Mouse (Mus musculus) liver, postnatal 0 days (tissue): Measurements from ENCODE around the gene Krt33a. TPM values are rescaled to one million over a fixed set of nuclear protein-coding genes. Genes with fewer than 3 reads are reported as not detected.

ENCODE experiments used
- ATAC-seq: fragments of 200-750 bp; cut with Nextera tagmentation; 2 replicates; pipeline ENCODE4 v1.8.0; 2017; ENCODE audit warnings: mild to moderate bottlenecking, moderate library complexity
- DNase-seq: peaks from one replicate; pipeline ENCODE4 v3.0.0-alpha.2; 2016
- H3K27ac ChIP-seq: fragments of 300-500 bp; sonication (generic); 2 replicates; pipeline ENCODE4 v1.5.1; 2014; ENCODE audit warnings: antibody characterized with exemption, moderate library complexity, mild to moderate bottlenecking, low read depth
- H3K27me3 ChIP-seq: fragments of 300-500 bp; sonication (generic); 2 replicates; pipeline ENCODE4 v1.6.1; 2014; ENCODE audit warnings: low read length, control low read depth, mixed read lengths; ENCODE audit not compliant: insufficient read depth
- H3K36me3 ChIP-seq: fragments of 300-500 bp; sonication (generic); replicated peaks from 2 replicates; pipeline ENCODE4 v1.6.1; 2014; ENCODE audit warnings: mild to moderate bottlenecking, control low read depth, low read length, moderate library complexity, mixed read lengths; ENCODE audit not compliant: insufficient read depth
- H3K4me1 ChIP-seq: fragments of 300-500 bp; sonication (generic); 2 replicates; pipeline ENCODE4 v1.6.1; 2014; ENCODE audit warnings: antibody characterized with exemption, mild to moderate bottlenecking, control low read depth; ENCODE audit not compliant: insufficient read depth
- H3K4me2 ChIP-seq: fragments of 300-500 bp; sonication (generic); 2 replicates; pipeline ENCODE4 v1.6.1; 2014; ENCODE audit warnings: low read depth, mild to moderate bottlenecking, low read length, moderate library complexity, mixed read lengths
- H3K4me3 ChIP-seq: fragments of 300-500 bp; sonication (generic); 2 replicates; pipeline ENCODE4 v1.5.1; 2014; ENCODE audit warnings: low read depth, low read length
- H3K9ac ChIP-seq: fragments of 300-500 bp; sonication (generic); replicated peaks from 2 replicates; pipeline ENCODE4 v1.6.1; 2014; ENCODE audit warnings: mild to moderate bottlenecking, moderate library complexity
- H3K9me3 ChIP-seq: fragments of 300-500 bp; sonication (generic); 2 replicates; pipeline ENCODE4 v1.6.1; 2016; ENCODE audit warnings: mild to moderate bottlenecking, control low read depth, low read length, mixed read lengths
- CTCF ChIP-seq: sonication (generic); IDR thresholded peaks from 2 replicates; pipeline ENCODE4 v1.5.1; 2016; ENCODE audit warnings: antibody characterized with exemption, low read depth
- EP300 ChIP-seq: IDR thresholded peaks from 2 replicates; pipeline ENCODE4 v1.6.1; 2016; ENCODE audit warnings: antibody characterized with exemption, low read depth, mild to moderate bottlenecking
- WGBS: fragments of 180-500 bp; shearing (Covaris S2); extraction: QIAGEN DNeasy Blood & Tissue Kit; methylation state at CpG from one replicate; pipeline ENCODE4 v1.1.7; 2014; ENCODE audit not compliant: insufficient replicate concordance; 5-methylcytosine and 5-hydroxymethylcytosine counted together
- polyA plus RNA-seq: library from polyadenylated mRNA; unstranded; fragments of >200 nt; fragmentation: Nextera tagmentation; extraction: Ambion mirVana; gene quantifications from 2 replicates; pipeline ENCODE4 v1.2.1, GENCODE M21; 2015

Krt33a gene
- polyA plus RNA-seq, 1 experiment from 2014 or later = not detected

DNA sequence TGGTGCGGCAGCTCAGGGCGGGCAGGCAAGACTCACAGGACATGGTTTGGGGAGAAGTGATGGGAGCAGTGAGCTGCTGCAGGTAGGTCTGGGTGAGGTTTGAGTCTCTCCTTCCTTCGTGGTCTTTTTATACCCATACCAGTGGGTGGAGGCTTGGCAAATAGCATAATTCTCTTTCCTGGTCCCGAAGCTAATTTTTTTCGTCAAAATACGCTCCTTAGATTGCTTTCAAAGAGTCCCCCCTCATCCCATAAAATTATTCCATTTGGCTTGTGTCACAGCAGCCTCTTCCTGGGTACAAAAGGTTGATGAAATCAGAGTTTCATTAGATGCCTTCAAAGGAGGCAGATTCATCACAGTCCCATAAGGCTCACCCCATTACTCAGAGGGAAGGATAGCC is 25.4 kb upstream of the Krt33a start, which contains the start of gene Krt34:
TSS of gene Krt34 (minus strand) at position 101 of the 400 bp plus-strand sequence.
- H3K4me3 ChIP-seq = no peak within 1 kb of the TSS
- H3K27me3 ChIP-seq = no peaks in the 10 kb centered on the region
- no peaks in the 10 kb centered on the region for H3K36me3 ChIP-seq
- ATAC-seq = no peak
- 76% methylated on average over 6 of the region's 6 CpGs for WGBS
- no peaks in the 10 kb centered on the region for H3K4me1 ChIP-seq
- TF ChIP-seq EP300 = no peak
- no peak for TF ChIP-seq CTCF
- H3K4me2 ChIP-seq = no peak within 1 kb of the TSS
- no peak within 1 kb of the TSS for H3K27ac ChIP-seq
- no peak within 1 kb of the TSS for H3K9ac ChIP-seq
- DNase-seq = no peak
- H3K9me3 ChIP-seq = no peaks in the 10 kb centered on the region

DNA sequence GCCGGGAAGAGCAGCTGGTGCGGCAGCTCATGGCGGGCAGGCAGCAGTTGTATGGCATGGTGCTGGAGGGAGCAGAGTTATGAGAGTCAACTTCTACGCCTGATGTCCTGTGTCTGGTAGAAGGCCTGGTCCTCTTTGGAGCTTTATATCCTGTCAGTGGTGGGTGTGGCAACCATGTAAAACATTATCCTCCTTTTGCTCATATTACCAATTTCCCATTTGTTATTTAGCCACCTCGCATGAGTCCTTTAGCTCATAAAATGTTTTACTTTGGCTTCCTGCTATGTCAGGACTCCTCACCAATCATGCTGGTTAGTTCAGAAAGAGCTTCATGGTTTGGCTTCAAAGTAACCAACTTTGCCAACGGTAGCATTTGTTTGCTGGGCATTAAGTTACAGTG is 13.8 kb upstream of the Krt33a start, which contains the start of gene Krt33b:
TSS of gene Krt33b (minus strand) at position 101 of the 400 bp plus-strand sequence.
- 80% methylated on average over 6 of the region's 6 CpGs for WGBS
- no peak for ATAC-seq
- no peaks in the 10 kb centered on the region for H3K27me3 ChIP-seq

DNA sequence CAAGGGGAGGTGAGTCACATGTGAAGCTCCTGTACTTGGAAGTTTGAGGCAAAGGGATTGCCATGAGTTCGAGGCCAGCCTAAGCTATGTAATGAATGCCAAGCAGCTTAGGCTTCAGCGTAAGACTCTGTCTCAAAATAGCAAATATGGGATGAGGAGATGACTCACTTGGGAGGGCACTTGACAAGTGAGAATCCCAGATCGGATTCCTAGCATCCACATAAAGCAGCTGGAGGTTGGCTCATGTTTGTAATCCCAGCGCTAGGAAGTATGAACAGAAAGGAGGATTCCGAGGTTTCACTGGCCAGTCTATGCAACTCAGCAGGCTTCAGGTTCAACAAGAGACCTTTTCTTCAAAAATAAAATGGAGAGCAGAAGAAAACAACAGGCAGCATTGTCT is 5.4 kb upstream of the Krt33a start:
- H3K27ac ChIP-seq = no peak overlapping the region
- H3K9ac ChIP-seq = no peak overlapping the region
- H3K27me3 ChIP-seq = no peaks in the 10 kb centered on the region
- no peaks in the 10 kb centered on the region for H3K9me3 ChIP-seq
- H3K4me3 ChIP-seq = no peak overlapping the region
- DNase-seq (no peak), ATAC-seq (no peak)
- no peaks in the 10 kb centered on the region for H3K4me1 ChIP-seq
- no peaks in the 10 kb centered on the region for H3K36me3 ChIP-seq
- TF ChIP-seq EP300 = no peak
- TF ChIP-seq CTCF = no peak
- 63% methylated on average over 5 of the region's 5 CpGs for WGBS
- H3K4me2 ChIP-seq = no peak overlapping the region

More for the DNA sequence above, 13.8 kb upstream of the Krt33a start, which contains the start of gene Krt33b:
- Histone ChIP-seq H3K36me3 (no peaks in the 10 kb centered on the region), H3K27ac (no peak within 1 kb of the TSS), H3K4me3 (no peak within 1 kb of the TSS), H3K9me3 (no peaks in the 10 kb centered on the region), H3K4me2 (no peak within 1 kb of the TSS), H3K9ac (no peak within 1 kb of the TSS), H3K4me1 (no peaks in the 10 kb centered on the region)
- no peak for DNase-seq
- TF ChIP-seq CTCF (no peak), EP300 (no peak)

DNA sequence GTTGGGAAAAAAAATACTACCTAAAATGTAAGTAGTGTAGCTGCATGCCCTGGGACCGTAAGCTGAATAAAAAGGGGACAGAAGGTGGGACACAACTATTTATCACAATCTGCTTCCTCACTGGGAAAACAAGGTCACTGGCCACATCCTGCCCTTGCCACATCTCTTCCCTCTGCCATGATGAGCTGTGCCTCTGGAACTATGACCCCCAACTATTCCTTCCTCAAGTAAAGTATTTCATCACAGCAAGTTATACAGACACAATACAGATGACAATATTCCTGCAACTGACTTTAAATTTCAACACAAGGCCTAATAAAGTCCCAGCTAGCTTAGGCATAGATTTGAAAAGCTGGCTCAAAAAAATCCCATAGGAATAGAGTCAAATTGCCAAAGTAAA is 3.5 kb upstream of the Krt33a start:
- TF ChIP-seq EP300 (no peak), CTCF (no peak)
- no peaks in the 10 kb centered on the region for H3K4me1 ChIP-seq
- no peaks in the 10 kb centered on the region for H3K36me3 ChIP-seq
- no peak overlapping the region for H3K27ac ChIP-seq
- no peak overlapping the region for H3K4me3 ChIP-seq
- no peak overlapping the region for H3K9ac ChIP-seq
- H3K9me3 ChIP-seq = no peaks in the 10 kb centered on the region
- H3K4me2 ChIP-seq = no peak overlapping the region
- DNase-seq (no peak), ATAC-seq (no peak)
- H3K27me3 ChIP-seq = no peaks in the 10 kb centered on the region
- WGBS = 68% methylated on average over 1 of the region's 1 CpGs

DNA sequence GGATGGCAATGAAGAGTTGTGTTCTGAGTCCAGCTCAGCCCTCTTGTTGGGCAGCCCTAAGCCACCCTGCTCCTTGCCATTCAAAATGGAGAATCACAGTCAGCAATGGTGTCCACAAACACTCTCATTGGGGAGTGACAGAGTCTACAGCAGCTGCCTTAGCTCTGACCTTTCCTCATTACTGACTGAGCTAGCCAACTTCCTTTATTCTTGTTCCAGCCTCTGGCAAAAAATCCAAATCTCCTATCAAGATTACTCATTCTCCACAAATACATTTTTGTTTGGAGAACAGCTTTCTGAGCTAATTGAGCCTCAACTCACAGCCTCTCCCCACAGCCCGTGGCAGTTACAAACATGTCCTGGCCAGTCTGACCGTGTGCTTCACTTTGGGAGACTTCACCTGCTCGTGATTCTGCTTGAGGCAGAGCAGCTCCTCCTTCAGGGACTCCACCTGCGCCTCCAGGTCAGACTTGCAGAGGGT is 2.3 kb downstream of the Krt33a start:
- H3K27ac ChIP-seq = no peak overlapping the region
- H3K27me3 ChIP-seq = no peaks in the 10 kb centered on the region
- H3K36me3 ChIP-seq = no peaks in the 10 kb centered on the region
- H3K9ac ChIP-seq = no peak overlapping the region
- no peak overlapping the region for H3K4me2 ChIP-seq
- no peaks in the 10 kb centered on the region for H3K4me1 ChIP-seq
- TF ChIP-seq CTCF = no peak
- TF ChIP-seq EP300 = no peak
- ATAC-seq (no peak), DNase-seq (no peak)
- WGBS = 49% methylated on average over 4 of the region's 4 CpGs
- H3K4me3 ChIP-seq = no peak overlapping the region
- no peaks in the 10 kb centered on the region for H3K9me3 ChIP-seq

DNA sequence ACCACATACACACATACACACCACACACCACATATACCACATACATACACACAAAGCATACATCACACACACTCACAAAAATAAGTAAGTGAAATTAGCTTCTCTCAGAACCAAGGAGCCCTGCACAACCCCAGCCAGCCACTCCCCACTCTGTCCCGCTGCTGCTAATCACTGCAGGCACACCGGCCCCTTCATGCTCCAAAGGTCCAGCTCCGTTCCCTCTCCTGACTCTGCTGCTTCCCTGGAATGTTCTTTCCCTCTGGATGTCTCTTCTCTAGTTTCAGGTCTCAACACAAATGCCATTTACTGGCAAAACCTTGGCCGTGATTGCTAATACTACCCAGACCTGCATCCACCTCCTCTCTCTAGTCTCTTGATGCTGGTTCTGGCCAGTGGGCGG is 5.3 kb downstream of the Krt33a start:
- DNase-seq (no peak), ATAC-seq (no peak)
- Histone ChIP-seq H3K36me3 (no peaks in the 10 kb centered on the region), H3K9ac (no peak overlapping the region), H3K4me1 (no peaks in the 10 kb centered on the region), H3K4me3 (no peak overlapping the region), H3K9me3 (no peaks in the 10 kb centered on the region), H3K27me3 (no peaks in the 10 kb centered on the region), H3K27ac (no peak overlapping the region), H3K4me2 (no peak overlapping the region)
- WGBS = 74% methylated on average over 5 of the region's 5 CpGs
- TF ChIP-seq CTCF (no peak), EP300 (no peak)

DNA sequence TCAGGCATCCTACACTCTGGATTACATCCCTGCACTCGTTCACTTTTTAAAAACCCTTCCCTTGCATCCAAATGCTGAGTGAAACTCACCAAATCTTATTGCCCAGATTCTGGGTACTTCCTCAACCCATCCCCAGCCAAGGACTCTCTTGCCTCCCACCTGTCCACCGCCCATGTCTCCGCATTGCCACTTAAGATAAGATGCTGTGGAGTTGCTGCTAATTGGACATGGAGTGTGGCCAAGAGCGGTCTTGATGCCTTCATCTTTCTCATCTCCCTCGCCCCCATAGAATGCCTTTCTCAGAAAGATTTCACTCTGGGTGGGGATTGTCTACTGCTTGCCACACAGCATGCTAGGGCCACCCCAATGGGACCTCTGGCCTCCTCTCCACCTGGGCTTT is 7.7 kb downstream of the Krt33a start:
- Histone ChIP-seq H3K4me3 (no peak overlapping the region), H3K4me1 (no peaks in the 10 kb centered on the region), H3K9me3 (no peaks in the 10 kb centered on the region), H3K27me3 (no peaks in the 10 kb centered on the region), H3K4me2 (no peak overlapping the region), H3K36me3 (no peaks in the 10 kb centered on the region), H3K9ac (no peak overlapping the region), H3K27ac (no peak overlapping the region)
- TF ChIP-seq CTCF (no peak), EP300 (no peak)
- 78% methylated on average over 5 of the region's 5 CpGs for WGBS
- ATAC-seq (no peak), DNase-seq (no peak)
